Mouse (Mus musculus): ENCODE measurements at regions not wholly inside any gene's neighbourhood (a gene's known extent, or its start where the extent isn't known, plus 50 kb on each side); places are given as distances from the start of the nearest gene placed in this dataset.
A peak's percentile ranks its signal among the peaks of the same experiment; 100 is the strongest.

DNA sequence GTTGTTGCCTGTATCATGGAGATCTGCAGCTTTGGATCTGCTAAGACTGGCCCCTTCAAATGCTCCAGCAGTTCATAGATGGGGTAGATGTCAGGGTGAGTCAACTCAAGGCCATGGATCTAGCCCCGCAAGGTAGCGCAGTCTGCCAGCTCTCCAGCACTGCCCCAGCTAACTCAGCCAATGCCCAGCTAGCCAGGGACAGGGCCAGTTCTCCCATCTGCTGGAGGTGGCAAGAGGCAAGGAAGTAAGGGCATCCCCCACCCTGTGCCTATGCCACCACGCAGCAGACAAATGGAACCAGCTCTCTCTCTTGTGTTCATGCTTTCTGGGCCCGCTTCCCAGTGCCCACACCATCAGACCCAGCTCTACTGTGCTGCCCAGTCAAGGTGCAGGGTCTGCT, 102.5 kb downstream of the Foxb1 start:
- no peak for DNase-seq

DNA sequence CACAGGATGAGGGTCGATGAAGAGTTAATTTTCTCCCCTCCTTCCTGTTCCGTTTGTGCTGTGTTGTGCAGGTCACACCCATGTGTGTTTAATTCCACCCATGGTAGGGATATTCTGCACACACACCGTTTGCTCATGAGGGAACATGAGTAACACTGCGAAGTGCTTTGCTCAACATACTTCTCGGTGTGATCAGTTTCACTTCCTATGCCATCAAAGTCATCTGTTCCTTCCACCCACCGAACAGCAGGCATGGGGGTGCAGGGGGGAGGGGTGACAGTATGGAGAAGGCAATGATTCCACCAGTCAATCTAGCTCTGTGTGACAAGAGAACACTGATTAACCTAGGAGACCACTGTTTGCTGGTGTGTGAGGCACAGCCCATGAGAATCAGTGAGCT, 104.7 kb downstream of the Foxb1 start:
- DNase-seq: no peak

DNA sequence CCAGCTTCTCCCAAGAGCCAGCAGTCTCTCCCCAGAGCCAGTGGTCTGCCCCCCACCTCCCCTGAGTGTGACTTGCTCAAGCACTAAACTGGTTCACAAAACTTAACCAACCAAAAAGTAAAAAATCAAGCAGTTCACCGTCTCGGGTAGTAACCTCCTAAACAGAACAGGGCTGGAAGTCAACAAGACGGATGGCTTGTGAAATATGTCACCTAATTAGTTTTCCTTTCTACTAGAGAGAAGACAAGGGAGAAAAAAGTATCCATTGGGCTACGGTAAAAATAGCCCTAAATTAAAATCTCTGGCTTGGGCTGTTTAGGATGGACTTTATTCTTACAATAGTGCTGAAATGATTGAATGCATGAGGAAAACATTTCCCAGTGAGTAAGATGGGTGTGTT, 108.6 kb downstream of the Foxb1 start:
- no peak for DNase-seq

DNA sequence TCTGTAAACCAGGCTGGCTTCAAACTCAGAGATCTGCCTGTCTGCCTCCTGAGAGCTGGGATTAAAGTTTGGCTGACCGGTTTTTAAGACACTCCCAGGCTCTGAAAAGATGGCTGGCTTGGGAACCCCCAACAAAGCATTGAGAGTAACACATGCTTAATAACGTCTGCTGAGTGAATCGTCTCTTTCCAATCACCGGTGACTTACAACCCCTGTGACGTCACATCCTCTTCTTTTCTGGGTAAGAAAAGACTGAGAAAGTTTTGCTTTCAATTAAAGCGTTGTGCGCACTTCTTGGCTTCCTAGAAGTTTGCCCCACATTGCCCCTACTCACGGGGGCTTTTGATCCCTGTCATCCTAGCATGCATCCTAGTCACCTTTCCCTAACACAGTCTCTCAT, 109.1 kb downstream of the Foxb1 start:
- no peak for DNase-seq

DNA sequence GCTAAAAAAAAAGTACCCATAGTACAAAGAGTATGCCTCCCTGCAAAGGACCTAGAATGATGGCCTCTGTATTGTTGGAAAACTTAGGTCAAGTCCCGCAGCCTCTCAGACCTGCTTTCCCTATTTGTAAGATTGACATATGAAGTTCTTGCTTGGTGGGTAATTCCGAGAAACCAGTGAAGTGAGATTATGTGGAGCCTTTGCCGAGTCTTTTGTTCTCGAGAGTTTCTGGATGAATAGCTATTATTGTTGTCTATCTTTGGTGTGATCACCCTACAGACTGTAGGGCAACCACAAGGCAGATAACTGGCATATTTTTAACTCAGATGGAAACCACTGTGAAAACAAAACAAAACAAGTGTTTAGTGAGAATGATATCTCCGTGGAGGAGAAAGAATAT, 118.1 kb downstream of the Foxb1 start:
- DNase-seq: no peak

DNA sequence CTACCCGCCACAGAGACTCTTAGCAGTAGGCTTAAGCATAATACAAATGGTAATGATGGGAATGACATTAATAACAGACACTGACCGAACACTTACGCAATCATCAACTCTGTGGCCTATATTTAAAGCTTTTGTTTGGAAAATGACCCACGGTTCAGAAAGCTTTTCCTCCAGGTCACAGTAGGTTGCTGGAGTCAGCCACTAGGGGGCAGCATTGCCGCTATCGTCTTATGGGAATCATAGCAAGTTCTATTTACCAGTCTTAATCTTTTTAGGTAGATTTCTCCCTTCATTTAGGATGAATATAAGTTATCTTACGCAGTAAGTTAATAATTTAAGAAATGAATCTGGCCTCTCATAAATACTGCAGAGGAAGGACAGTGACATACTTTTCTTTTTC, 137.4 kb downstream of the Foxb1 start:
- DNase-seq: peak; percentile 29

DNA sequence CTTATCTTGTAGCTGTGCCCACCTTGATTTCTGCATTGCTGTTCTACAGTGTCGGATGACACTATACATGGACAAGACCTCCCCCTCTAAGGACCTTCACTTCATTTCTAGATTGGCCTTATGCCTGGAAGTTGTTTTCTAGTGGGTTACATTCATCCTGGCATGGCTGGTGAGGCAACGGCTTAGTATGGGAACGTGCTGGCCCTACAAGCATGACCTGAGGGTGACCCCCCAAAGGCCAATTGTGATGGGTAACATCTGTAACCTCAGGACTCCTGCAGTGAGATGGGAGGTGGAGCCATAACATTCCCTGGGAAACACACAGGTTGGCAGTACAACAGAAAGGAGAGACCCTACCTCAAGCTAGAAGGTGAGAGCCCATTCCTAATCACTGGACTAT, 139.7 kb downstream of the Foxb1 start:
- no peak for DNase-seq

DNA sequence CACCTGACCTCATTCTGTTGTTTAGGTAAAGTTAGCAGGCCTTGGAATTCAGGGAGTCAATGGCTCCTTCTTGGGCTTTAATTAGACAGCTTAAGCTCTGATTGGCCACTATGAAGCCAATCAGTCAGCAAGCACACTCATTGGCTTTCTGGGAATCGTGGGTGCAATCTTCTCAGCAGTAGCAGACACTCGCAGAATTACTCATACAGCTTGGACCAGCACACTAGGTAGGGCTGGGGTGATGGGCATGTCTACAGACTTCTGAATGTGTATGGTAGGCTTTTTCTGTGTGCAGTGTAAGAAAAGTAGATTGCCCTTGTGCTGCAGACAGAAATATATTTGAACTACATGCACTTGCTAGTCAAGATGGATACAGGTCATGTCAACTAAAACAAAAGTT, 143.4 kb downstream of the Foxb1 start:
- no peak for DNase-seq

DNA sequence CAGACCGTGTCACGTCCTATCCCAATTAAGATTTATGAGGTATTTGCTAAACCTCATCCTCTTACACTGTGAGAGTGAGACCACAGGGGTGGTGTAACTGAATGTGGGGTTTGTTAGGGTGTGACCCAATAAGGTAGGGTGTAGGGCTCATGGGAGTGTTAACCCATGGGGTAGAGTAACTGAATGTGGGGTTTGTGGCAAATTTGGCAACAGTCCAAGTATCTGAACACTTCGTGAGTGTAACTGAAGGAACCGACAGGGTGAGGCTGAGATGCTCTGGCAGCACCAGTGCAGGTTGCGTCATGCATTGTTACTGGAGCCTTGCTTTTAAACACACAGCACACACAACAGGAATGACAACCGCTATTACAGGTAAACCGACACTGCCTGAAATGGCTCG, 144.1 kb downstream of the Anxa2 start:
- no peak for DNase-seq

DNA sequence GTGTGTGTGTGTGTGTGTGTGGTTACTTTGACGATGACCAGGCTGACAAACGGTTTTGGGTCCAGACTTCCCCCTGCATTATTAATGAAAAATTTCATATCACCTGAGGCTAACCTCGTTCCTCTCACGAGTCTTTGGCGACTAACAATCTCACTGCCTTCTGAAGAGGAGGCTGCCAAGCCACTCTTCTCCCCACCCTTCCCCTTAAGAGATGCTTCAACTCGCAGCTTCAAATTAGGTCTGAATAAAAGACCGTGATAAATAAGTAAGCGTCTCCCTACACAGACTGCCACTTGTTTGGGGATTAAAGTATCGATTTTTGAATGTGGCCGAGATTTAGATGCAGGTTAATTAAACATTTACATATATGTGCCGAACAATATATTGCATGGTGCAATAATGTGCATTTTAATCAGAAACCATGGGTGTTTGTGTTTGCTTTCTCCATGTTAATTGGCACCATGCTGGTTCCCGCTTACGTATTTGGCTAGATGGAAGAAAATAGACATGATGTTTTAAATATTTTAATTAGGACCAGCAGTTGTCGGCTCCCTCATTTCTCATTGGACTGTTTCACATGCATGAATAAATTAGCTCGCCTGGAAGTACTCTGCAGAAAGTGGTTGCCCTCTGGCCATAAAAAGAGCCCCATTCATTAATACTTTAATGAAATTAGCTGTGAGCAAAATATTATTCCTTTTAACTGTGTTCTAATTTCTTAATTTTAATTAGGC, 139.1 kb downstream of the Anxa2 start:
- DNase-seq: no peak

DNA sequence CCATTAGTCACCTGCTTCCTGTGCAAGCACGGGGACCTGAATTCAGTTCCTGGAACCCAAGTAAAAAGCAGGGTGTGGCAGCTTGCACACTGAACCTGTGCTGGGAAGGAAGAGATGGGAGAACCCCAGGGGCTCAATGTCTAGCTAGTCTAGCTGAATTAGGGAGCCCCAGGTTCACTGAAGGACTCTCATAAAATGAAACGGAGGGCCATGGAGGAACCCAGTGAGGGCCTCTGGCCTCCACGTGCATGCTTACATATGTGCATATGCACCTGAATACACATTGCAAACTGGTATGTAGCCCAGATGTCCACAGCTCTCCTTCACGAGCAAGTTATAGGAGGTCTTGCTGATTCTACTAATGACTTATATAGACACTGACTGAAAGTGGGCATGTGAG, 135.4 kb downstream of the Anxa2 start:
- DNase-seq: no peak

DNA sequence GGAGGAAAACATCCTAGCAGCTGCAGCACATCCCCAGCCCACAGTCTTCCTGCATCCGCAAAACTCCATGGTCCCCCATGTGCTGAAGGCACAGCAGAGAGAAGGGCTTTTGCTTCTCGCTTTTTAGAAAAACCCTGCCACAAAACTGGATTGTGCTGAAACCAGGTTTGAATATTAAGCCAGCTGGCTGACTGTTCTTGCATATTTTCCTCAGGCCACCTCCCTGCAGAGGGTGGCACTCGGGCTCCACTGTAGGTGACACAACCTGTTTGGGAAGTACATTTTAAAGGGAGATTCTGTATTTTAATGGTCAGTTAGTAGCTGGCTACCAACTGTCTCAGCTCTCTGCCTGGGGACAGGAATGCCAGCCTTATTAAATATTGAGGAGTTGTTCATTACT, 133.7 kb downstream of the Anxa2 start:
- DNase-seq: no peak

DNA sequence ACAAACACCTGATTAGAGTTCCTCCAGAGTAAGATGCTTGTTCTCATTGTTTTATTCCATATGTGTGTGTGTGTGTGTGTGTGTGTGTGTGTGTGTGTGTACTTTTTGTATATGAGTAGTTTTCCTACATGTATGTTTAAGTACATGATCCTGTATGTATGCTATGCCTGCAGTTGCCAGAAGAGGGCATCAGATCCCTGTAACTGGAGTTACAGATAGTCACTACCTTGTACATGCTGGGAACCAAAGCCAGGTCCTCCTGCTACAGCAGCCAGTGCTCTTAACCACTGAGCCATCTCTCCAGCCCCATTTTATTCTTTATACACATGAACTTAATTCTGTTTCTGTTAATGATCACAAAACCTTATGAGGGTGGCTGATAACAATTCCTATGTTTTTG, 127.8 kb downstream of the Anxa2 start:
- DNase-seq: no peak

DNA sequence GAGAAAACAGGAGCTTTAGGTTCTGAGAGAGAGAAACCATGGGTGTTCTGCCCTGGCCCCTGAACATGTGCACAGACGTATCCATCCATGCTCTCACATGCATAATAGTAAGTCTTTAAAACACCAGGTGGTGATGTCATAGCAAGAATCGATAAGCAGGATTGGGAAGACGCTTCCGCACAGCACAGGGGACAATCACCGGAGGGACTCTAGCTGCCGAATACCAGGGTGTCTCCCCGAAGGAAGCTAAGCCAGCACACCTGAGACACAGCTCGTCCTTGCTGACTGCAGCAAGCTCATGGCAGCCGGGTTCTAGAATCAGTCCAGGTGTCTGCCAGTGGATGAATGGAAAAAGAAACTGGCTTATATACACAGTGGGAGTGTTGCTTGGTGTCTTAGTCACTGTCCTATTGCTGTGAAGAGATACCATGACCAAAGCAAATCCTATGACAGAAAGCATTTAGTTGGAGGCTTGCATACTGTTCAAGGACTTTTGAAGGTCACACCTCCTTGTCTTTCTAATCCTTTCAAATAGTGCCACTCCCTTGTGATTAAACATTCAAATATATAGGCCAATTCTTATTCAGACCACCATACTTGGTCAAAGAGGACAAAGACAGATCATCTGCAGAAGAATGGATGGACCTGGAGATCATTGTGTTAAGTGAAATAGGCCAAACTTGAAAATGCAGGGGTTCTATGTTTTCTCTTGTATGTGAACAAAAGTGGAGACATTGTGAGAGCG, 124.4 kb downstream of the Anxa2 start:
- no peak for DNase-seq

DNA sequence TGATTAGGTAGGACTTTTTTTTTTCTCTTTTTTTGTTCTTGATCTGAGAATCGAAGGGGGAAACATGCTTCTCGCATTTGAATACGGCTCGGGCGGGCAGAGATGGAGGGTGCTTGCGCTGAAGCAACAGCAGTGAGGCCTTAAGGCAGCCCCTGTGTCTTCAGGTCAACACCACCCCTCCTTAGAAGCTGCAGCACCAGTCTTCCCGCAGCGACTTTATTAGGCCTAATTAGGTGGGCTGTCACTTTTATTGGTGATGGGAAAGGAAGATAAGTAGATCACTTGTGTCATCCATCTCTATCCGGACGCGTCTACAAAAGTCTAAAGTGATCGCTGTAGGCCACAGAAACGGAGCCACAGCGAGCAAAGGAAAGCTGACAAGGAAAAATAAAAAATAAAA, 122.0 kb downstream of the Anxa2 start:
- DNase-seq: no peak

DNA sequence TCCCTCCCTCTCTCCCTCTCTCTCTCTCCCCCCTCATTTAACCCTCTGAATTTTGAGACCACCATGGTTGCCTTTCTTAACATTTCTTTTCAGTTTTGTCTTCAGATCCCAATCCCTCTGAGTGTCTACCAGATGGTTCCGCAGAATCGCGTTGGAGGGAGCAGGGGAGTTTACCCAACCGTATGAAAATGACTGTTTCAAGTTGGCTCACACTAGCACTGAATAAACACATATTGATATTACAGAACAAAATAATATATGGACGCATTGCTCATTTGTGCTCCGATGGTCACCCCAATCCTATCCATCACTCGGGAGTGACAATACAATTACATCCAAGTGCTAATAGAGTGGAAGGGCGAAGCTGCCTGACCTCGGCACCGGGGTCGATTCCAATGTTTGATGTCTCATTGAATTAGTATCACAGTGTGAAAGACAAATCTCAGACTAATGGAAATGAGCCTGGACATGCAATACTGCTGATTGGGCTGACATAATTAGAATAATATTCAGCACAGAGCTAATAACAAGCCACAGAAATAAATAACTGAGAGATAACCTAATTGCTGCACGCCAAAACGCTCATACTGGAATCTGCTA, 115.3 kb downstream of the Anxa2 start:
- DNase-seq: no peak

DNA sequence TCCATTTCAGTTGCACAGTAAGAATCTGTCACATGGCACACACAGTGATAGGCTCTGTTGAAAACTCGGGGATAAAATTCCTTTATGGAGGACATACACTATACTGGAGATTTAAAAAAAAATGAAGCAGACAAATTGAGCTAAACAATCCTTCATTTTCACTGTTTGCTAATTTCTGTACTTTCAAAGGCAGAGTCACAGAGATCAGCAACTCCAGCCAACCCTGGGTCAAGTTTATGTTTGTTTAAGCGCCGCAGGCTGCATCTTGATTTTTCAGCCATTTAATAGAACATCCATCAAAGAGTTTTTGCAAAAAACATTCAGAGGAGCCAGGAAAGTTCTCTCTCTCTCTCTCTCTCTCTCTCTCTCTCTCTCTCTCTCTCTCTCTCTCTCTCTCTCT, 114.8 kb downstream of the Anxa2 start:
- DNase-seq: no peak

DNA sequence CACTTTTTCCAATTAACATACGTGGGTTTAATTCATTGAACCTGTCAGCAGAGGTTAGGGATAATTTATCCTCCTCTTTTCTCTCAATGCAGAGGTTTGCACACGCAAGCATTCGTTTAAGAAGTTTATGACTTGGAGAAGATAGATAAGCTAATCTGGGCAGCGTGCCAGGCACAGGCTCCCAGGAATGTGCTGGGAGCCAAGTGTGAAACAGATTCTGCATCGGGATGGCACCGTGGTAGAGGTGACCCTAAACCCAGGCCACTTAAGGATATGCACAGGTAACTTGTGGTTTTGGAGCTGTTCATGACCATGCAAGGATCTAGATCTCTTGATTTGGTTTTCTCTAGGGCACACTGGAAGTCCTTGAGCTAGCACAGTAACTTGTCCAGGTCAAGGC, 113.6 kb downstream of the Anxa2 start:
- no peak for DNase-seq

DNA sequence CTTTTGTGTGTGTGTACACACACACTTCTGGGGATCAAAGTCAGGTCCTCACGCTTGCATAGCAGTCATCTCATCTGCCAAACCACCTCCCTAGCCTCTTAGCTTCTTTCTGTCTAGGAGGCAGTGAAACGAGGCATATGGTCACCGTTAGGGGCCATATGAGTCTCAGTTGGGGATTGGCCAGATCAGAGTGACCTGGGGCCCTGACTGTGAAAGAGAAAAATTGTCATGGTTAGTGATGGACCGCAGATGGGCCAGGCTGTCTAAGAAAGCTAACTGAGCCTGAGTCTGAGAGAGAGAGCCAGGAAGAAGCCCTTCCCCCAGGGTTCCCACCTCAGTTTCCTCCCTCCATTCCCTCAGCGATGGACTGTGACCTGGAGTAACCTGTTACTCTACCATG, 89.8 kb downstream of the Anxa2 start:
- no peak for DNase-seq
